Mouse (Mus musculus): ENCODE results near the gene Clip4. TPM values are rescaled to one million over a fixed set of nuclear protein-coding genes. Genes with fewer than 3 reads are reported as not detected.

Clip4 gene
- polyA plus RNA-seq, 1 experiment from 2014 or later: 6.7 TPM

DNA sequence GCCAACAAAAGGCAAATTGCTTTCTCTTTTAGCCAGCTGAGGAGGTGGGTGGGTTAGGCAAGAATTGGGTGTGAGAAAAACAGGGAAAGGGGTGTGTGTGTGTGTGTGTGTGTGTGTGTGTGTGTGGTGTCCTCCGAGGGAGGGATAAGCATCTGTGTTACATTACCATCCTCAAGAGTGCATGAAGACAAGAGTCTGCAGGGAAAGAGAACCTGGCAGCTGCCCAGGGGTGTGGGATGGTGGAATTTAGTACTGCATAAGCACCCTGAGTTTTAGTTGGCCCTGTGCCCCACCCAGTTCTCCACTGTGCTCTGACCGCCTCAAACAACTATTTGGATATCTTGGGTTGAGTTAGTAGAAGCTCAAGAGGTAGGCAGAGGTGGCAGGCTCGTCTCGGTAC lies 12.7 kb downstream of the Clip4 start:
- H3K4me1 ChIP-seq (ENCODE audit: control insufficient read depth, insufficient read depth, low read length): 0 out of 2 replicates have a peak, but pooled peaks cover 3% of the 10 kb centered on the region
- no peaks in the 10 kb centered on the region for H3K9me3 ChIP-seq (ENCODE audit: control insufficient read depth, low read length)
- no peak overlapping the region for H3K27ac ChIP-seq (ENCODE audit: low read depth, low read length)
- H3K4me2 ChIP-seq (ENCODE audit: low read depth): no peak overlapping the region
- H3K4me3 ChIP-seq (ENCODE audit: low read depth, low read length): no peak overlapping the region
- H3K9ac ChIP-seq (ENCODE audit: low read length): no peak overlapping the region
- ATAC-seq (ENCODE audit: insufficient read depth, low FRiP score, low TSS enrichment) (no peak), DNase-seq (ENCODE audit: low spot score) (no peak)
- no peaks in the 10 kb centered on the region for H3K27me3 ChIP-seq (ENCODE audit: control insufficient read depth, insufficient read depth, low read length)
- WGBS: 77% methylated on average over 4 of the region's 4 CpGs
- H3K36me3 ChIP-seq (ENCODE audit: control insufficient read depth, insufficient read depth, low read length): no peaks in the 10 kb centered on the region

DNA sequence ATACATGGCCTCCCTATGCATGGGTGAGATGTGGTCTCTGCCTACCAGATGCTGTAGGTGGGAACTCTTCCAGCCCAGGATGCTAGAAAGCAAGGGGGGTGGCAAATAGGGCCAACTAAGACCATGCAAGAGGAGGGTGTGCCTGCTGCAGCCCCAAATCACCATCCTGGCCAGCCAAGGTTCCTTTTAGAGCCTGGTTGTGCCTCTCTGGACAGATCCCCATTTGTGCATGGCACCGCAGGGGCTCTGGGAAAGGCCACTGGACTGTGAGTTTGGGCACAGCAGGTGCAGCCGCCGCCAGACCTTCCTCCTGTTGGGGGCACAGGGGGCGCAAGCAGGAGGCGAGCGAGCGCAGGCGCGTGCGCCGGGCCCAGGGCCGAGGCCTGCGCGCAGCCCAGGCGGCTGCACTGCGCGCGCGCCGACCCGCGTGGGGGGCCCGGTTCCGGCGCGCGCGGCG lies 14.0 kb downstream of the Clip4 start:
- no peaks in the 10 kb centered on the region for H3K9me3 ChIP-seq (ENCODE audit: control insufficient read depth, low read length)
- peak overlapping the region; percentile 83 for H3K4me2 ChIP-seq (ENCODE audit: low read depth)
- peak overlapping the region; percentile 84 for H3K9ac ChIP-seq (ENCODE audit: low read length)
- peak; percentile 66 for DNase-seq (ENCODE audit: low spot score)
- H3K27me3 ChIP-seq (ENCODE audit: control insufficient read depth, insufficient read depth, low read length): no peaks in the 10 kb centered on the region
- H3K27ac ChIP-seq (ENCODE audit: low read depth, low read length): no peak overlapping the region
- WGBS: under 1% methylated on average over 26 of the region's 29 CpGs
- H3K36me3 ChIP-seq (ENCODE audit: control insufficient read depth, insufficient read depth, low read length): no peaks in the 10 kb centered on the region
- peak overlapping the region; percentile 85 for H3K4me3 ChIP-seq (ENCODE audit: low read depth, low read length)
- ATAC-seq (ENCODE audit: insufficient read depth, low FRiP score, low TSS enrichment): peak; percentile 86
- 0 out of 2 replicates have a peak, but pooled peaks cover 3% of the 10 kb centered on the region for H3K4me1 ChIP-seq (ENCODE audit: control insufficient read depth, insufficient read depth, low read length)

DNA sequence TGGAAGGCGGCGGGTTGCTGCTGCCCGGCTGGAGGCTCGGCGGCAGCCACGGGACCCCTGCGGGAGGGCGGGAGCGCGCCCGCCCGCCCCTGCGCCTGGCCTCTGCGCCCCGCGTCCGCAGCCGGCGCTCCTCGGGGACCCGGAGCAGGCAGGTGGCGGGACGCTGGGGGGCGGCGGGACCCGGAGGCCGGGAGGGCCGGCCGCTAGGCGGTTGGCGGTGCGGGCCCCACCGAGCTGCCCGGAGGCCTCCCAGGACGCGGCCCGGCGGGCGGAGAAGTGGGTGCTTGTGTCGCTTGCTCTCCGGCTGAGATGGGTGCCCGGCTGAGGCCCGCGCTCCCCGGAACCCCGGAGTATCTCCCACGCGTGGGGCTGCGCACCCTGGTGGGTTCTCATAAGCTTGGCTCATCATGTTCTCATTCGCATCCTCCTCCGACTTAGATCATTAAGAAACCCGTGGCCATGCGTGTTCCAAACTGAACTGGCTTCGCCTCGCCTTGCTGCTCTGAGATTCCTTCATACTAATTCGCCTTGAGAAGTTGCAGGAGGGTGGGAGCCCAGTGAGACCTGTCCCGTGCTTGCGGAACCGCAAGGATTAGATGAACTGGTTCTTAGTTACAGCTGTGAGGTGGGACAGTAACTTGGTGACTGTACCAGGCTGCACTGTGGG lies 14.6 kb downstream of the Clip4 start:
- ATAC-seq (ENCODE audit: insufficient read depth, low FRiP score, low TSS enrichment) (peak; percentile 72), DNase-seq (ENCODE audit: low spot score) (peak; percentile 54)
- Histone ChIP-seq H3K27ac (ENCODE audit: low read depth, low read length) (no peak overlapping the region), H3K4me1 (ENCODE audit: control insufficient read depth, insufficient read depth, low read length) (0 out of 2 replicates have a peak, but pooled peaks cover 3% of the 10 kb centered on the region), H3K9ac (ENCODE audit: low read length) (peak overlapping the region; percentile 84), H3K27me3 (ENCODE audit: control insufficient read depth, insufficient read depth, low read length) (no peaks in the 10 kb centered on the region), H3K4me3 (ENCODE audit: low read depth, low read length) (peak overlapping the region; percentile 85), H3K9me3 (ENCODE audit: control insufficient read depth, low read length) (no peaks in the 10 kb centered on the region), H3K4me2 (ENCODE audit: low read depth) (peak overlapping the region; percentile 83), H3K36me3 (ENCODE audit: control insufficient read depth, insufficient read depth, low read length) (no peaks in the 10 kb centered on the region)
- 1% methylated on average over 45 of the region's 59 CpGs for WGBS

DNA sequence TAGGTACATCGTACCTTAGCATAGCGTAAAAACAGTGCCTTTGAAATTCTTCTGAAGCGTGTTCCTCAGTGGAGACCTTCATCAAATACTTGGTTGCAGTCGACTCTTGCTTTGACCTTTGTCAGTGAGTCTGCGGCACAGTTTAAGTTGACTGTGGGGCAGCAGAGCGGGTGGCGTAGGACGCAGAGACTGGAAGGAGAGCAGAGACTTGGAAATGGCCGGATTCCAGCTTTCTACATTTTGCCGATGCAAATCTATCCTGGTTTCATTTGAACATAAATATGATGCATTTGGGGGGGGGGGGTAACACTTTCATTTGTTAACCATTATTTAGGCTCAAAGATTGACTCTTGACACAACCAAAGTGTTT lies 15.1 kb downstream of the Clip4 start:
- Histone ChIP-seq H3K27ac (ENCODE audit: low read depth, low read length) (no peak overlapping the region), H3K4me2 (ENCODE audit: low read depth) (peak overlapping the region; percentile 83), H3K4me3 (ENCODE audit: low read depth, low read length) (peak overlapping the region; percentile 85), H3K9ac (ENCODE audit: low read length) (peak overlapping the region; percentile 84), H3K9me3 (ENCODE audit: control insufficient read depth, low read length) (no peaks in the 10 kb centered on the region), H3K4me1 (ENCODE audit: control insufficient read depth, insufficient read depth, low read length) (0 out of 2 replicates have a peak, but pooled peaks cover 3% of the 10 kb centered on the region), H3K36me3 (ENCODE audit: control insufficient read depth, insufficient read depth, low read length) (no peaks in the 10 kb centered on the region), H3K27me3 (ENCODE audit: control insufficient read depth, insufficient read depth, low read length) (no peaks in the 10 kb centered on the region)
- 10% methylated on average over 10 of the region's 10 CpGs for WGBS
- DNase-seq (ENCODE audit: low spot score) (no peak), ATAC-seq (ENCODE audit: insufficient read depth, low FRiP score, low TSS enrichment) (no peak)

DNA sequence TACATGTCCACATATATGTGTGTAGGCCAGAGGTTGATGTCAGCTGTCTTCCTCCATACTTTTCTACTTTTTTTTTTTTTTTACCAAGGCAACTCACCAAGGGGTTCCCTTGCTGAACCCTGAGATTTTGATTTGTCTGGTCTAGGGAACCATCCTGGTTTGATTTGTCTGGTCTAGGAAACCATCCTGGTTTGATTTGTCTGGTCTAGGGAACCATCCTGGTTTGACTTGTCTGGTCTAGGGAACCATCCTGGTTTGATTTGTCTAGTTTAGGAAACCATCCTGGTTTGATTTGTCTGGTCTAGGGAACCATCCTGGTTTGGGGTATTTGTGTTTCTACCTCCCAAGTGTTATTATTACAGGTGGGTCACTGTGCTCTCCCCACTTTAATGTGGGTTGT lies 18.2 kb downstream of the Clip4 start:
- H3K36me3 ChIP-seq (ENCODE audit: control insufficient read depth, insufficient read depth, low read length): no peaks in the 10 kb centered on the region
- H3K27me3 ChIP-seq (ENCODE audit: control insufficient read depth, insufficient read depth, low read length): no peaks in the 10 kb centered on the region
- H3K27ac ChIP-seq (ENCODE audit: low read depth, low read length): no peak overlapping the region
- H3K9ac ChIP-seq (ENCODE audit: low read length): no peak overlapping the region
- no peak overlapping the region for H3K4me3 ChIP-seq (ENCODE audit: low read depth, low read length)
- ATAC-seq (ENCODE audit: insufficient read depth, low FRiP score, low TSS enrichment) (no peak), DNase-seq (ENCODE audit: low spot score) (no peak)
- H3K4me1 ChIP-seq (ENCODE audit: control insufficient read depth, insufficient read depth, low read length): 0 out of 2 replicates have a peak, but pooled peaks cover 3% of the 10 kb centered on the region
- H3K4me2 ChIP-seq (ENCODE audit: low read depth): no peak overlapping the region
- no peaks in the 10 kb centered on the region for H3K9me3 ChIP-seq (ENCODE audit: control insufficient read depth, low read length)

DNA sequence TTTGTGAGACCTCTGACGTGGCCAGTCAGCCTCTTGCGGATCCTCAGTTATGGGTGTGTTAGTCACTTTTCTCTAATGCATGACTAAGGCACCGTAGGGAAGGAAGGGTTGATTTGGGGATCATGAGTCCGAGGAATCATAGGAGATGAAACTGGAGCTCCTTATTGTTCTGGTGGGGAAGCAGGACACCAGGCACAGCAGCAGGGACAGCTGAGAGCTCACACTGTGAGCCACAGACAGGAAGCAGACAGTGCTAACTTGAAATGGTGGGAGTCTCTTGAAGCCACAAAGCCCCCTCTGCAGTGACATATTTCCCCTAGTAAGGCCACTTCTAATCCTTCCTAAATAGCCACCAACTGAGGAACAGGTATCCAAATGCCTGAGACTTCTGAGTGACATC lies 22.8 kb downstream of the Clip4 start:
- H3K27me3 ChIP-seq (ENCODE audit: control insufficient read depth, insufficient read depth, low read length): no peaks in the 10 kb centered on the region
- no peaks in the 10 kb centered on the region for H3K36me3 ChIP-seq (ENCODE audit: control insufficient read depth, insufficient read depth, low read length)
- no peak overlapping the region for H3K27ac ChIP-seq (ENCODE audit: low read depth, low read length)
- no peaks in the 10 kb centered on the region for H3K4me1 ChIP-seq (ENCODE audit: control insufficient read depth, insufficient read depth, low read length)
- WGBS: 90% methylated on average over 4 of the region's 4 CpGs
- ATAC-seq (ENCODE audit: insufficient read depth, low FRiP score, low TSS enrichment) (no peak), DNase-seq (ENCODE audit: low spot score) (no peak)
- no peaks in the 10 kb centered on the region for H3K9me3 ChIP-seq (ENCODE audit: control insufficient read depth, low read length)
- H3K9ac ChIP-seq (ENCODE audit: low read length): no peak overlapping the region
- H3K4me3 ChIP-seq (ENCODE audit: low read depth, low read length): no peak overlapping the region
- H3K4me2 ChIP-seq (ENCODE audit: low read depth): no peak overlapping the region

DNA sequence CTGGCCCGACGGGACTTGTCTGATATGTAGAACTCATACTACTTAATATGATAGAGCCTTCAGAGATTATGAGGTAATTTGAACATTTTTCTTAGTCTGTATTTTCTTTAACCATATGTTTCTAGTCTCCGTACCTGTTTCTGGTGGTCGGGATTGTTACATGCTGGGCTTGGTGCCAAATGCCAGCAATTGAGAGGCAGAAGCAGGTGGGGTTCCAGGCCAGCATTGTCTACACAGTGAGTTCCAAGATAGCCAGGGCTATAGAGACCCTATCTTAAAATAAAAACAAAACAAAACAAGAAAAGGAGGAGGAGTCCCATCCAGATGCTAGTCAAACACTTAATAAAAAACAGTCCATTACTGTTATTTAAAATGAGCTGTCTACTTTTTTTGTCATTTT lies 23.3 kb downstream of the Clip4 start:
- ATAC-seq (ENCODE audit: insufficient read depth, low FRiP score, low TSS enrichment): no peak
- Histone ChIP-seq H3K9me3 (ENCODE audit: control insufficient read depth, low read length) (no peaks in the 10 kb centered on the region), H3K36me3 (ENCODE audit: control insufficient read depth, insufficient read depth, low read length) (no peaks in the 10 kb centered on the region), H3K9ac (ENCODE audit: low read length) (no peak overlapping the region), H3K4me1 (ENCODE audit: control insufficient read depth, insufficient read depth, low read length) (no peaks in the 10 kb centered on the region), H3K27me3 (ENCODE audit: control insufficient read depth, insufficient read depth, low read length) (no peaks in the 10 kb centered on the region), H3K4me3 (ENCODE audit: low read depth, low read length) (no peak overlapping the region), H3K4me2 (ENCODE audit: low read depth) (no peak overlapping the region), H3K27ac (ENCODE audit: low read depth, low read length) (no peak overlapping the region)
- WGBS: 90% methylated on average over 4 of the region's 4 CpGs
- no peak for DNase-seq (ENCODE audit: low spot score)

DNA sequence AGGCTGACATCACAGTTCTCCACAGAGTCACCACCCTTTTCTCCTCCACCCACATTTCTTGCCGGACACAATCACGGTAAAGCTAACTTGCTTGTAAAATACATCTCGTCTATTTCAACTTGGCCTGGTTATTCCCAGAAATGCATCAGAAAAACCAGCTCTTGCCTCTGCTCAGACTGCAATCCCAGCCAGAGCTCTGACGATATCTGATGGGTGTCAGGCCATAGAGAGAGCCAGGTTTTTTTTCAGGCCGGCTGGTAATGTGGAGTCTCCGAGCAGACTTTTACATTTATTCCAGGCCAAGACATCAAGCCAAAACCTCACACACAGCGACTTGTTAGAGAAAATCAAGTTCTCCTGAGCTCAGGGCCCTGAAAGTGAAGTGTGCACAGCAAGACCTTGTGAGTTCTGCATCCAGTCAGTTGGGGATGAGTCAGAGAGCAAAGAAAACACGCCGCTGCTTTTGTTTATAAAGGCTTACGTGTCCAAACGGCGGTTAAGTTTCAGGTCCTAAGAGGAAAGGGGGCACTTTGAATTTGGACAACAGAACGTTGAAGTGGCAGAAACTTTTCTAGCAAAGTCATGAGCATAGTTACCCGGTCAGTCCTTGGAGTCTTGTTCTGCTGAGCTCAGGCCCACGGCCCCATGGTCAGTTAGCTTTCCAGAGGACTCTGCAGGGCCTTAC lies 27.4 kb downstream of the Clip4 start:
- no peak overlapping the region for H3K27ac ChIP-seq (ENCODE audit: low read depth, low read length)
- no peak overlapping the region for H3K4me3 ChIP-seq (ENCODE audit: low read depth, low read length)
- H3K36me3 ChIP-seq (ENCODE audit: control insufficient read depth, insufficient read depth, low read length): no peaks in the 10 kb centered on the region
- no peak overlapping the region for H3K9ac ChIP-seq (ENCODE audit: low read length)
- ATAC-seq (ENCODE audit: insufficient read depth, low FRiP score, low TSS enrichment) (no peak), DNase-seq (ENCODE audit: low spot score) (no peak)
- H3K4me1 ChIP-seq (ENCODE audit: control insufficient read depth, insufficient read depth, low read length): no peaks in the 10 kb centered on the region
- 87% methylated on average over 15 of the region's 15 CpGs for WGBS
- H3K9me3 ChIP-seq (ENCODE audit: control insufficient read depth, low read length): no peaks in the 10 kb centered on the region
- no peaks in the 10 kb centered on the region for H3K27me3 ChIP-seq (ENCODE audit: control insufficient read depth, insufficient read depth, low read length)
- H3K4me2 ChIP-seq (ENCODE audit: low read depth): no peak overlapping the region

DNA sequence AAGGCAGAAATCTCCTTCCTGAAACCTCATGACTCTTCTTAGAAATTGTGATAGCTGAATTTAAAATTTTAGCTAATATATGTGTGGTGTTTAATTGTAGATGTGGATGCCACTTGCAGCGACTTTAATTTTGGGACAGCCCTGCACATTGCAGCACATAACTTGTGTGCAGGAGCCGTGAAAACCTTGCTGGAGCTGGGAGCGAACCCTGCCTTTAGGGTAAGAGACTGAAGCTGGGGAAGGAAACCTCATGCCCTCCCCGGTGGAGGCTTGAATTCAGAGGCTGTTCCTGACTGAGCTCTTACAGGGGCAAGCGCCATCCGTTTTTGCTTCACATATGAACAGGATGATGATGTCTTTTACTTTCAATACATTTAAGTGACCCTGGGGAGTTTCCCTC lies 35.2 kb downstream of the Clip4 start:
- Histone ChIP-seq H3K4me2 (ENCODE audit: low read depth) (no peak overlapping the region), H3K36me3 (ENCODE audit: control insufficient read depth, insufficient read depth, low read length) (no peaks in the 10 kb centered on the region; the same call in 1 of the 2 replicates), H3K27ac (ENCODE audit: low read depth, low read length) (no peak overlapping the region), H3K4me3 (ENCODE audit: low read depth, low read length) (no peak overlapping the region), H3K9ac (ENCODE audit: low read length) (no peak overlapping the region), H3K27me3 (ENCODE audit: control insufficient read depth, insufficient read depth, low read length) (no peaks in the 10 kb centered on the region), H3K9me3 (ENCODE audit: control insufficient read depth, low read length) (no peaks in the 10 kb centered on the region), H3K4me1 (ENCODE audit: control insufficient read depth, insufficient read depth, low read length) (no peaks in the 10 kb centered on the region)
- WGBS: 90% methylated on average over 6 of the region's 6 CpGs
- ATAC-seq (ENCODE audit: insufficient read depth, low FRiP score, low TSS enrichment) (no peak), DNase-seq (ENCODE audit: low spot score) (no peak)
